Mouse (Mus musculus) layer of hippocampus, postnatal 10 days (tissue): ENCODE results near the gene Myo3b. TPM values are rescaled to one million over a fixed set of nuclear protein-coding genes. Genes with fewer than 3 reads are reported as not detected.
A peak's percentile ranks its signal among the peaks of the same experiment; 100 is the strongest.
"Not testable (repeated sequence)": the region's sequence is repeated elsewhere in the genome, so short reads cannot be mapped to it uniquely, and the experiment has no call there.

Source experiments
- DNase-seq, 2 experiments: peaks; one replicate each; pipeline ENCODE4 v3.0.0; 2021; ENCODE audit warnings: low spot score in 2 of 2
- total RNA-seq, 2 experiments: library from RNA; stranded (reverse); gene quantifications; 2 replicates each; pipeline ENCODE4 v1.2.3; 2021

Gene Myo3b
- total RNA-seq, 2 experiments from 2014 or later: 1.5 to 1.6 TPM

DNA sequence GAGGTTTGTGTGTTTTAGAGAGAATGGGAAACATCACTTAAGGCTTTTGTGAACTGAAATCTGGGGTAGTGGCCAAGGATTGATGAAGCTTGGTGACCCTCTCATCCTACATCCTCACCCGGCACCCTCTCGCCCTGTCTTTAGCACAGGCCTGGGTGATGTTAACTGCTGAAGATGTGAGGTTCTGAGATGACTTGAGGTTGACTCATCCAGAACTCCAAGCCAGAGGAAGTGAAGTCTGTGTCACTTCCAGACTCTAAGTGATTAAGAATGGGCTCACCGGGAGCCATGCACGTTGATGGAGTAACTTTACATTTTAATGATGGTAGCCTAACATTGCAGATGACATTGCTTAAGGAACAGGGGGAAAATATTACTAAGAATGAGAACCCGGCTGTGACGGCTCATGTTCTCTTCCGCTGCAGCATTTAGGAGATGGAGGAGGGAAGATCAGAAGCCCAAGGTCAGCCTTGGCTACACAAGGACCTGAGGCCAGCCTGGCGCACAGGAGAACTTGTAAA lies 143.3 kb downstream of the Myo3b start:
- DNase-seq: no peak

DNA sequence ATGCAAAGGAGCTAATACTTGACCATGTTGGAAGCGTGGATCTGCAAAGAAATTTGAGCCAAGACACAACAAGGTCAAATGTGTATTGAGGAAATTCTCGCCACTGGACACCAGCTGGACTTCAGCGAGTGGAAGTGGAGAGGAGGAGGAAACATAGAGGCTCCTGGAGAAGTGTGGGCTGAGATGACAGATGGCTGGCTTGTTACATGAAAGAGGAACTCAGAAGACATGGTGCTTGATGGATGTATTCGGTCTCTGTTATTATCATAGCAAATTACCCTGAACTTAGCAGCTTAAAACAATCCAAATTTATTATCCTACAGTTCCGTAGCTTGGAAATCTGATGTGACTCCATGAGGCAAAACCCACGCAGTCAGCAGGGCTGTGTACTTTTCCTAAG lies 148.1 kb downstream of the Myo3b start:
- DNase-seq: no peak

DNA sequence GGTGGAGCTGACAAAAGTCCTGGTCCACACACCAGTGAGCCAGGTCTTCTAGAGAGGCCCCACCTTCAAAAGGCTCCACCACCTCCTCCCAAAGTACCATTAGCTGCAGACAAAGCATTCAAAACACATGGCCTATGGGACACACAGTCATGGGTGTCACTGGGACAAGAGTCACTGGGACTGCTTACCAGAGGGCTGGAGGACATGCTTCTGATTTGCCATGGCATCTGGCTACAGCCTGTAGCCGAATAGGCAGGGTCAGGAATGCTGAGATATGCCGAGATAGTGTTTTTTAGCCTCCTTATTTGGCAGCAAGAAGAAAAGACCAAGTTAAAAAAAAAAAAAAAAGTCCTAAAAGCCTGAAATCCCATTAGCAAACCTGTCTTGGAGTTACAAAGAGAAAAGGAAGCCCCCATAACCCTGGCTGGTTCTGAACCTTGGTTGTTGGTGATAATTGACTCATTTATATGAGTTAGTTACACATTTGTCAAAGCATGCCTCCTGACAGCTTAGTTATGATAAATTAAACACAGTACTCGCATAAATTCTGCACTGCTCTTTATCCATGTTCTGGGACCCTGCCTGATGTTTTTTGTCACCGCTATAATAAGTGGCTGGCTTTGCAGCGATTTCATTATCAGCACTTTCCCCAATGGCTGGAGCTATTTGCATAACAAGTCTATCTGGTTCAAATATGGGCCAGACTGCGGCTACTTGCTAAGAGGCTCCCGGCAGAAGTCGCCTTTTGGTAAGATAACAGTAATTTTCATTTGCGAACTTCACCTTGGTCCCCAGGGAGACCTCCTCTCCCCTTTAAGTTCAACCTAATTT lies 156.7 kb downstream of the Myo3b start:
- no peak for DNase-seq

DNA sequence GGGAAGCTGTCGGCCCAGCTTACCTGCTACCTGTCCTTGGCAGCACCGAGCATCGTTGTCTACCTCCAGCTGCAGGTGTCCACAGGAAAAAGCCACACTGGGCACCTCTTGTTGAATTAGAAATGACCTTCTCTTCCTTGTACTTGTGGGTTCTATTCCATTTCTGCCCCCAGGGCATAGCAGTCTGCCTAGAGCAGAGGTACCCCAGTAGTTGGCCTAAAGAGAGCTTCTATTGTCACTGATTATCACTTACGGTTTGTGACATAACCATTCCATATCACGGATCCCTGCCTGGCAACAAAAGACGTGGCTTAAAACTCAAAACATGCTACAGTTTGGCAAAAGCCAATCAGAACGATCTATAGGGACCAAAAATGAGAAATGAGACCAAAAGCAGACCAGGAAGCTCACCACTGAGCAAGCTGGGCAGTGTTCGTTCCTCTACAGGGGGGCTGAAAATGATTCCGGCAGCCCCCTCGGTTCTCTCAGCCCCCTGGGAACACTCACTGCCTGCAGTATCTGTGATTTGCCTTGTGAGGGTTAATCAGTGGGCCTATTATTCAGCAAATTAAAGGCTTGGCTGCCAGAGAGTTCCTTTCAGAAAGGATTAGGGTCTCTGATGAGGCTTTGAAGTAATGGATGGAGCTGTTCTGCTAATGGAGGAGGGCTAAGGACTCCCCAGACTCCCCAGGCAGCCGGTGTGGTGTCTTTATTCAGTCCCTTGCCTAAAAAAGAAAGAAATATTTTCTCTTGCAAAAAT lies 163.1 kb downstream of the Myo3b start:
- DNase-seq: no peak

DNA sequence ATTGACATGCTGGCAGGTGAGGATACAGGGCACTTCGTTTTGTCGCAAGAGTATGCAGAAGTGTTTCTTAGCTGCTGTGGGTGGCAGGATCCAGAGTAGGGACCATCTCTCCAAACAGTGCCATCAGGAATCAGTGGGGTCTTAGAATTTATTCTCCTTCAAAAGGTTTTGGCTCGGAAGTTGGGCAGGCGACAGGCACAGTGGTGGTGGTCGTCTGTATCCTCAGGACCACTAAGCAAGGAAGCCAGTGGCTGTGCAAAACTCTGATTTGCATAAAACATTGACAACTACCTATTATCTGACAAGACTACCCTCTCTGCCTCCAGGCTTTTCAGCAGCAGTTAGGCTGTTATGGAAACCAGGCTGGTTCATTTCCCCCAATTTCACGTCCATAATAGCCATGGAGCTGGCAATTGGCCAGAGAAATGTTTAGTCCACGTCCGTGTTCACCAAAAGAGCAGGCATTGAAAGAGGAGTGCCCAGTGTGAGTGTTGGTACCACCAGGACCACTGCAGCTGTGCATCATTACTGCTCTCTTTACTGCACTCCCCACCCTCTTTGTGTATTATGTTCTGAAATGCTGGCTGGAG lies 163.7 kb downstream of the Myo3b start:
- DNase-seq: no peak

DNA sequence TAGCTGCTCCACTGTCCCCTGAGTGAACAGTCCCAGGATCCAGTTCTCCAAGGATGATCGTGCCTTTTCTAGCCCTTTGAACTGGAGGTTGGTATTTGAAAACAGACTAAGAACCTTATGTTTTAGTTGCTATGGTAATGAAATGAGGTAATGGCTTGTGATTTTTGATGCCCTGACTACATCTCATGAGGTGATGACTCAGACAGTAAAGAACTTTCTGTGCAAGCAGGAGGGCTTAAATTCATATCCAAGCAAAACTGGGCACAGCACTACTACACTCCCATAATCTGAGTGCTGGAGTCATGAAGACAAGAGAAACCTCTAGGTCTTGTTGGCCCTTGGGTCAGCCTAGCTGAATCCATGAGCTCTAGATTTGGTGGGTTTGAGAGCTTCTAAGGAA lies 169.5 kb downstream of the Myo3b start:
- no peak for DNase-seq

DNA sequence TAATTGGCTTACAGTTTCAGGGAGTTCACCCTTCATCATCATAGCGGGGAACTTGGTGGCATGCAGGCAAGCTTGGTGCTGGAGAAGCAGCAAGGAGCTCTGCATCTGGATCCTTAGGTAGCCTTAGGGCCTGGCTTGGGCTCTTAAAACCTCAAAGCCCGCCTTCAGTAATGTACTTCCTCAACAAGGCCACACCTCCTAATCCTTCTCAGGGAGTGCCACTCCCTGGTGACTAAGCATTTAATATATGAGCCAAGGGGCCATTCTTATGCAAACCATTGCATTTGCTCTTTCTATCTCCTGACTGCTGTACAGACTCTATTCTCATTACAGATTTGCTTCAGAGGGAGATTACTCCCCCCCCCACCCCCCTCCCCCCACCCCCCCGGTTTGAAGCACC lies 170.9 kb downstream of the Myo3b start:
- DNase-seq: no peak

DNA sequence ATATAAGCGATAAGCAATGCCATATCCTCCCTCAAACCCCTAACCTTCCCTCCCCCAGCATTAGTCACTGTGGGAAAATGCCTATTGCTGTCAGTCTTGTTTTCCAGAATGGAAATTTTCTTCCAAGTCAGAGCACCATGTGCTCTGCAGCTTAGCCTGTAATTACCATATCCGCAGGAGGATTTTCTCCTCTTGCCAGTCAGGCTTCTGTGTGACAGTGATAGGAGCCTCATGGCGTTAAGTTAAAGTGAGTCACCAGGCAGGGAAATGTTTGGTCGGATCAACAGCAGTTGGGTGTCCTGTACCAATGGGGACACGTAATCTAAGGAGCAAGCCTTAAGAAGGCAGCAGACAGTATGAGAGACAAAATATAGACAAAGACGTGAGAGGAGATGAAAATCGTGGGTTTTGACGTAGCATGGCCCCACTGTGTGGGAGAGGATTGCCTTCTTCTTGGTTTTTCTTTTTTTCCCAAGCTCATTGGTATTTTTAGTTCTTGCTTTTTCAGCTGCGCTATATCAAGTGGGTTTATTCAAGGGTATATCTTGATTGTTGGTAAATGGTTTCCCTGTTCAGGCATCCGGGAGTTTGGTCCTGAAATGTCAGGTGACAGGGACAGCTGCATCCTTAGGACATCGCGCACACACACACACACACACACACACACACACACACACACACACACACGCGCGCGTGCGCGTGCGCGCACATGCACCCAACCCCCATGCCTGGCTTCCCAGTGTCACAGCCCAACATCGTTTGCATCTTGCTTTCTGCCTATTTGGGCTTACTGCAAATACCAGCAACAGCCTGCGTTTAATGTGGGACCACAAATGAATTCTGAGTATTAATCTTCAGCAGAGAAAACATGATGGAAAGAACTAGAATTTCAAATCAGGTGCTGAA lies 171.8 kb downstream of the Myo3b start:
- no peak for DNase-seq

DNA sequence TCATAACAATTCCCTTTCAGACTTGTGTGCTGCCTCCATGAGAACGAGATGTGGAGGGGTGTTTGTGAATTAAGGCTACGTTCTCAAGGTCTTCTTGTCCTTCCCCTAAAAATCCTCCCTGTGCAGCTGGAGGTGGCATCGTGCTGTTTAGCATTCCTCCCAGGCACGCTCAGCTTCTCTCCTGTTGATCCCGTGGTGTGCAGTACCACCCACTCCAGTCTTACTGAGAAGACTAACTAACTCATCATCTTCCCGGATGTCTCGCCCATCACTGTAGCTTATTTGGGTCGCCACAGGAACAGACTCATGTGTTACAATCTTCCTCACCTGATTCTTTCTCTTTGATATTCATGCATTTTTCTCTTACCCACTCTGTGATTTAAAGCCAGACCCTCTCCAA lies 175.5 kb downstream of the Myo3b start:
- no peak for DNase-seq

DNA sequence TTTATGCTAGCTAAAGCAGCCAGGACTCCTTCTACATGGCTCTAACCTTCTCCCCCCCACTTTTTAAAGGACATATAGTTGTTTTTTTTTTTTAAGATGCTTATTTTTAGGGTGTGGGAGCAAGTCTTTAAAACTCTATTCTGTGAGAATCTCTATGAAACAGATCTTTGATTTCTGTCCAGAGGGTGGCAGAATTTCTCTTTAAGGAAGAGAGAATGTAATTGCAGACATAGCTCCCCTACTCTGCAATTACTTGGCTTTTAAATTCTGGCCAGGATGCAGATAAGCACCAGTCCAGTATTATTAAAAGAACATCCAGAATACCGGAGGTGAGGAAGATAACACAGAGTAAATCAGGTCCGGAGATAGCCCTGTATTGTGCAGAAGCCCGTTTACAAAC lies 178.9 kb downstream of the Myo3b start:
- DNase-seq: no peak

DNA sequence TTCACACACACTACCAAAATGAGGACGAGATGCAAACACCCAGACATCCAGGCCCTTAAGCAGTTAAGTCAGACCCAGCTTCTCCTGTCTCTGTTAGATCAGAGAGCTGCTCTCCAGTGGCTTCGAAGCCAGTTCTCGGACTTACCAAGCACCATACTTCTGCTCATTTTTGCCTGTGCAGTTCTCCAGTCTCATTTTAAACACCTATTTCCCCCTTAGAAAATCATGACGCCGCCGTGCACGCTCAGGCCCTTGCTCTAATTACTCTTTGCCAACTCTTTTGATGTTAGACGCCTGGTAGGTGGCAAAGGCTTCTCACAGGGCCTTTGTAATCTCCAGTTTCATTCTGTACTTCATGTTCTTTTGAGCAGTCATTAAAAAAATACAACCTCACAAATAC lies 179.5 kb downstream of the Myo3b start:
- DNase-seq: no peak

DNA sequence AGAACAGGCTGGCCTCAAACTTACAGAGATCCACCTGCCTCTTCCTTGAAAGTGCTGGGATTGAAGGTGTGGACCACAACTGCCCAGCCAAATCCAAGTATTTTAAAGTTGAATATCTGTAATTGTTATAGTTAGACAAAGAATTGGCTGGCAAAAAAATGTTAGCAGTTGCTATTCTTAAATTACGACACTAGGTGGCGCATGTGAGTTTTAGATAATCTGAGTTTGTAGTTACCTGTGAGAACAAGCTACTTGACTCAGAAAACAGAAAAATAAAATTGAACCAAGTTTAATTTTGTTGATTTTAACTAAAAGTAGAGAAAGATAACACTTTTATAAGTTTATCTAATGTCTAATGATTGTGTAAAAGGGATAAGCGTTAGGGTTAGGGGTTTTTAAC lies 187.8 kb downstream of the Myo3b start:
- DNase-seq: no peak

DNA sequence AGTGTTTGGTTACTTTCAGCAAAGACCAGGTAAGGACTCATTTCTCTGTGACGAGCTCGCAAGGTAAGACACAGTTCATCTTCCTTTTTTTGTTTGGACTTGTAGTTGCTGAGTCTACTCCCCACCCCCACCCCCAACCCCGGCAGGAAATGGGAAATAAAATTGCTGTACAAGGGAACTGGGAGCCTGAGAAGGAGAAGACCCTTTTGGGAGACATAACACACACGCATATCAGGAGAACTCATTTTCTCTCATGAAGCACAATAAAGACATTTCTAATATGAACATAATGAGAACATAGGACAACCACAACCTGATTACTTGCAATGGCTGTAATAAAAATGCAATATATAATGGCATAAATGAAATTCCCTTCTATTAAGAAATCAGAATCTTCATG lies 195.5 kb downstream of the Myo3b start:
- not testable (repeated sequence) for DNase-seq

DNA sequence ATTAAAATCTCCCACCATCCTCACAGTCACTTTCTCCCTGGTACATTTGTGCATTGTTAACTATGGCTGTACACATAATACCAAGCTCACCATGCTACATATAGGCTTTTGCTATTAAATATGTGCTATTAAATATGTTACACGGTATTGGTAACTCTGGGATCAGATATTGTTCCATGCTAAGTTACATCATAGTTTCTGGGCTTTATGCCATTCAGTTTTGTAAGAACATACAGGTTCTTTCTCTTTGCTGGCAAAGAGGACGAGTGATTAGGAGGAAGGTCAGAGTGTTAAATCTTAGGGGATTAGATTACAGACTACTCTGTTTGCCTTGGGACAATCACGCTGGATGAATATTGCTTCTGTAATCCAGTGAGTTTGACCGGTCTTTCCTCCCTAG lies 207.1 kb downstream of the Myo3b start:
- no peak for DNase-seq

DNA sequence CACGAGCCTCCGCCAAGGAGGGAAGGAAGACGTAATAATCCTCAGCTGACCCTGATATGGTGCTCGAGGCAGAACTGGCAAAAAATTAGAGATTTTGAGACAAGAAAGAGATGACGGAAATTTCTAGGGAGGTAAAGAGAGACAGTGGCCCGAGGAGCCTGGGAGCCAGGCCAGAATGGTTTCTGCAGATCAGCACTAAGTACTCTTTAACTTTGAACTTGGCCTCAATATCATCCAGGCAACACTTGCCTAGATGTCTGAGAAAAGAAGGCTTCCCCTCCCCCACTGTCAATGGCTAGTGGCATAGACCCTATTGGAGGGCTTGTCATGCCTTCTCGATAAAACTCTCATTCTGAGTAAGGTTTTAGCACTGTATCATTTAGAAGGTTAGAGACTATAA lies 209.7 kb downstream of the Myo3b start:
- DNase-seq: no peak

DNA sequence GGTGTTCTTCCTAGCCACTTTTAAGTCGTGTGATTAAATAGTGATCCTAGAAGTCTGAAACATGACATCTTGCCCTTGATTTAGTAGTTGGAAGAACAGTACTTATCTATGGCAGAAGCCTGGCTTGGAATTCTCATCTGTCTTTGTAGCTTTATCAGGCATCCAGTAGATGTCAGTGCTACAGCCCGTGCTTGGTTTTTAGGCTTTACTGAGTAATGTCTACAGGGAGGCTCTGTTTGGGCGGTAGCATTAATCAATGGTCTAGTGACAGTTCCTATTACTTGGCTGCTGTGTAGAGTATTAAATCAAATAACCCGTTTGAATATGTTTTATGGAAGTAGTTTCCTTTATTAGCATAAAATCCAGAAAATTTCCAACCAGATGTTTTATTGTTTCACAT lies 210.9 kb downstream of the Myo3b start:
- DNase-seq: no peak

DNA sequence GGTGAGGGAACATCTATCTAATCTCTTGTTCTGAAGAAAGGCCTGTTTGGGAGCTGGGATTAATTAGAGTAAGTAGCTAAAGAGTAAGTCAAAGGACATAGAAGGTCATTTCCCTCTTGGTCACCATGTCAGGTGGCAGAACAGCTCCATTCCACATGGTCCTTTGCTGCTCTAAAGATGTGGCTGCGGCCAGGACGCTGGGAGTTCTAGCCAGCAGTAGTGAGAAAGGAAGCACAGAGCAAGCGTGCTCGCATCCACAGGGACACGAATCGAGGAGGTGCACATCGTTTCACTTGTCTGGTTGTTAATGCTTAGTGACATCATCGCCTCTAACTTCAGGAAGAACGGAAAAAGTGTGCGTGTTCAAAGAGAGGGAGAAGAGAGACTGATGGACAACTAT lies 212.3 kb downstream of the Myo3b start:
- no peak for DNase-seq

DNA sequence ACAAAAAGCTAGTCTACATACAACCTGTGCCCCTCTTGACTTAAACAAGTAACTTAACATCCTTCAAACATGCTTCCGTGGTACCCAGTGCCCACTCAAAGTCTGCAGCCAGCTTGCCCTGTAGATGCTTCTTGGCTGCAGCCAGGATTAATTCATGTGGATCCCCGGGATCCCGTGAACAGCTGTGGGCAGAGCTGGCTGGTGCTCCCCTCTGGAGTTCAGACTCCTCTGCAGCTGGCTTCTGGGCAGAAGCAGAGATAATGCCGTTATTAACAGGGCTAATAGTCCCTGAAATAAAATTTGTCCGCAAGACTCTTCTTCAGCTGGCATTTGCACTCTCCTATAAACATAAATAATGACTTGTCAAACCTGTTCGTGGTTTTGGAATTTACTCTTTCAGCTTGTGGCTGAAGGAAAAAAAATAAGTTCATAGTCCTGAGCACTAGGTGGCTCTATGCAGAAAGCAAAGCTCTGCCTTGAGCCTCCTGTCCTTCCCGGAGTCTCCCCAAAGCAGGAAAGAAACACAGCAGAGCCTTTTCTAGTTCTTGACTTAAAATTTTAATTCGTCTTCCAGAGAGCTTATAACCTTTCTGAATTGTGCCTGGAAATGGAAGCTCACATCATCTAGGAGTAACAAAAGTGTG lies 220.6 kb downstream of the Myo3b start:
- DNase-seq: peak in 1 of 2 experiments; percentile 31

DNA sequence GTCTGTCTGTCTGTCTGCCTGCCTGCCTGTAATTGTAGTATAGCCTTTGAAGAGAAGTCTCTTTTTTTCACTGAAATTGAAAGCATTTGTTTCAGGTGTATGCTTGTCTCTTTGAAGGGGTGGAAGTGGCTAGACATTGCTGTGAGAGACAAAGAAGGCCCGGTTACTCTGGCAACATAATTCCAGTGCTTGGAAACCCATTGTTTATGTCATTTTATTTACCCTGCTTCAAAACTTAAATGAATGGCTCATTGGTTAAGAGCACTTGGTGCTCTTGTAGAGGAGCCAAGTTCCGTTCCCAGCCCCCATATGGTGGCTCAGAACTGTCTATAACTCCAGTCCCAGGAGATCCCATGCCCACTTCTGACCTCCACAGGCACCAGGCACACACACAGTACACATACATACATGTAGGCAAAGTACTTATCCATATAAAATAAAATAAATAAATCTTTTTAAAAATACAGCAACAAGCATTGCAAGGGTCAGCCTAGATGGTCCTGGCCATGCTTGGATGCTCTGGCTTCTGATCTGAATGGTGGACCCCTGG lies 221.8 kb downstream of the Myo3b start:
- DNase-seq: no peak
